Mouse (Mus musculus): ENCODE measurements around the gene Zan.

The Zan gene

GRCm38 (mm10) chr5:137476964-137477363 lies at the start of gene Zan:
Gene Zan (minus strand): TSS chr5:137477064.
- DNase-seq = no peak

GRCm38 (mm10) chr5:137526192-137526936 lies 49.5 kb upstream of the Zan start:
- DNase-seq = peak; percentile 64

GRCm38 (mm10) chr5:137525511-137525910 lies 48.6 kb upstream of the Zan start:
- DNase-seq = no peak

- DNase-seq = no peak
Observed at GRCm38 (mm10) chr5:137524671-137525070, 47.8 kb upstream of the Zan start.

GRCm38 (mm10) chr5:137524251-137524515 lies 47.3 kb upstream of the Zan start:
- DNase-seq = no peak

- no peak for DNase-seq
Observed at GRCm38 (mm10) chr5:137523396-137524250, 46.8 kb upstream of the Zan start.

GRCm38 (mm10) chr5:137522711-137523110 lies 45.8 kb upstream of the Zan start:
- DNase-seq = no peak

- DNase-seq = no peak
Observed at GRCm38 (mm10) chr5:137521861-137522260, 45.0 kb upstream of the Zan start.

- no peak for DNase-seq
Observed at GRCm38 (mm10) chr5:137519691-137520550, 43.1 kb upstream of the Zan start.

- DNase-seq = no peak
Observed at GRCm38 (mm10) chr5:137518436-137518835, 41.6 kb upstream of the Zan start, which contains the start of gene Gigyf1. Gene Gigyf1 (plus strand): TSS chr5:137518548.

- DNase-seq = no peak
Observed at GRCm38 (mm10) chr5:137514811-137515210, 37.9 kb upstream of the Zan start.

- no peak for DNase-seq
Observed at GRCm38 (mm10) chr5:137513951-137514721, 37.3 kb upstream of the Zan start.

GRCm38 (mm10) chr5:137512847-137513794 lies 36.3 kb upstream of the Zan start:
- DNase-seq = no peak

- DNase-seq = no peak
Observed at GRCm38 (mm10) chr5:137511706-137512105, 34.8 kb upstream of the Zan start.

GRCm38 (mm10) chr5:137510573-137511390 lies 33.9 kb upstream of the Zan start:
- DNase-seq = no peak

- DNase-seq = peak; percentile 83
Observed at GRCm38 (mm10) chr5:137510014-137510501, 33.2 kb upstream of the Zan start.

- DNase-seq = no peak
Observed at GRCm38 (mm10) chr5:137504041-137504440, 27.2 kb upstream of the Zan start.

GRCm38 (mm10) chr5:137502667-137503110 lies 25.8 kb upstream of the Zan start:
- no peak for DNase-seq

- DNase-seq = peak; percentile 100
Observed at GRCm38 (mm10) chr5:137501709-137502666, 25.1 kb upstream of the Zan start, which contains the start of gene Pop7. Gene Pop7 (minus strand): TSS chr5:137502518.
